Mouse (Mus musculus): Measurements from ENCODE around the gene Spag17.
"Not testable (repeated sequence)": the region's sequence is repeated elsewhere in the genome, so short reads cannot be mapped to it uniquely, and the experiment has no call there.

Gene Spag17

DNA sequence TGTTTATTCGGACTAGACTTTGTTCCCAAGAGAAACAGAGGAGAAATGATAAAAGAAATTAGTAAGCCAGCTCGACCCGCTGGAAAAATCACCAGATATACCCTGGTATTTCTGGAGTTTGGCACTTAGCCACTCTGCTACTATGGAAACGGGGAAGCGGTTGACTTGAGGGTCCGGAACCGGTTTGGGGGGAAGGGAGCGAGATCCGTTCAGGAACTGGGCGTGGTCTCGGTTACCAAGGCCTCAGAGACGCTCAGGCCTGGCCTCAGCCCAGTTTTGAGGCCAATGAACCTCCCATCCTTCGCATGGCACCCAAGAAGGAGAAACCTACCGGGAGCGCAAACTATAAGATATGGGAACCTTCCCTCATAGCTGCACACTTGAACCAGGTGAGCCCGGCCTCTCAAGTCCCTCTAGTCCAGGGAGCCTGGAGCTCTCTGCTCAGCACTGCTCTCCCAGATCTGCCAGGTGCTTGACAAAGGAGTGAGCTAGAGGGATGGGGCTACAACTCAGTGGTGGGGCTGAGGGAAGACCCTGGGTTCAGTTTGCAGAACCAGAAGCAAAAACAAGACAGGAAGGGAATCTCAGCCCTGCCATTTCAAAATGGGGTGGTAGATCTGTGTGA is at the start of gene Spag17:
Gene Spag17, plus strand, starts transcription at position 220 of the 625 bp plus-strand sequence.
- no peak for DNase-seq (ENCODE audit: low spot score in 2 of 2)

DNA sequence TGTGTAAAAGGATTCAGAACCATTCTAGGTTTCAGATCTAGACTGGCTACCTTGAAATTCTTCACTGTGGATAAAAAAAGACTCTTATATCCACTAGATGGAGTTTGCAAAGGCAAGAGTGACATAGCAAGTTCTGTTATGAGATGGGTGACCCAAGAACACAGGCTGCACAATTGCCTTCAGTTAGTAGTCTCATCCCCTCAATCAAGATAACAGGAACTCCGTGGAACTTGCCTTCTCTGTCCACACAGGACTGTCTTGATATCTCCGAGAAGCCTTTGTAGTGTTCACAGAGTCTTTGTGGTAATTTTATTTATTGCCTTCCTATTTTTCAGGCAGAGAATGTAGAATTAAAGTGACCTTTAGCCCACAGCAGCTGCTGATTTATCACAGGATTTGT is 42.9 kb upstream of the Spag17 start:
- DNase-seq (ENCODE audit: low spot score in 2 of 2), result no peak

- DNase-seq (ENCODE audit: low spot score in 2 of 2), result no peak
Observed at GRCm38 (mm10) chr3:99842808-99843207, 42.4 kb upstream of the Spag17 start.

- no peak for DNase-seq (ENCODE audit: low spot score in 2 of 2)
Observed at GRCm38 (mm10) chr3:99843233-99843632, 42.0 kb upstream of the Spag17 start.

- no peak for DNase-seq (ENCODE audit: low spot score in 2 of 2)
Observed at GRCm38 (mm10) chr3:99850926-99851325, 34.3 kb upstream of the Spag17 start.

- no peak for DNase-seq (ENCODE audit: low spot score in 2 of 2)
Observed at GRCm38 (mm10) chr3:99854595-99854994, 30.6 kb upstream of the Spag17 start.

GRCm38 (mm10) chr3:99858922-99859321 is 26.3 kb upstream of the Spag17 start:
- DNase-seq (ENCODE audit: low spot score in 2 of 2), result no peak

GRCm38 (mm10) chr3:99864706-99865105 is 20.5 kb upstream of the Spag17 start:
- DNase-seq (ENCODE audit: low spot score in 2 of 2), result no peak

DNA sequence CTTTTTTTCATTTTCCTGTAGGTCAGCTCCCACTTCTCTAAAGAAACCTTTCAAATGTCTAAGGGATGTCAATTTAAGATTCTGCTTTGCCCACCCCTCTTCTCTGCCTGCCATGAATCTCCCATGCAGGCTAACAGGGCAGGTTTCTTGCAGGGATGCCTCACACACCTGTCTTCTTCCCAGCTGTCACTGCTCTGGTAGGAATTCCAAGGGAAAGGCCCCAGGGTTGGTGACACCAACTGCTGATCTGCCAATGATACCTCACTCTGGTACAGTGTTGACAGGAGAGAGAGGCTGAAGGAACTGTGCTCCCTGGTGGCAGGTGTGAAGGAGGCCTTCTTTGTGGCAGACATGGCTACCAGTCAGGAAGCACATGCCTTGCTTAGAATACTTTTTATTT is 10.1 kb upstream of the Spag17 start:
- no peak for DNase-seq (ENCODE audit: low spot score in 2 of 2)

DNA sequence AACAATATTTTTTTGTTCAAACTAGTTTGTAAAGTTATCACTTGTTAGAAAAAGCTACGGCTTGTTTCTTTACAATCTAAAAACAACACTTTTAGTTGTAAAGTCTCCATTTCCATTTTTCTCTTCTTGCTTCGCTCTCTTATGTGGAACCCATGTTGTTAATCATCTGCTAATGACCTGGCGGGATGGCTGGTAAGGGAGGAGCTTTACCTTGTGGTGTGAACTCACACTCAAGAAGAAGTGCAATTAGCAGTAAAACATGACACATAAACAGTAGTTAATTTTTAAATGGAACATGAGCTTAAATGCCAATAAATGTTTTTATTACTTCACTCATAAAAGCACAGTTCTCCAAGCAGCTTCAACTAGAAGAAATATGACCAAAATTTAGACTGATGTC is 3.7 kb upstream of the Spag17 start:
- no peak for DNase-seq (ENCODE audit: low spot score in 2 of 2)

- DNase-seq (ENCODE audit: low spot score in 2 of 2), result no peak
Observed at GRCm38 (mm10) chr3:99883988-99884564, 1.1 kb upstream of the Spag17 start.

GRCm38 (mm10) chr3:99894741-99895140 is 9.5 kb downstream of the Spag17 start:
- DNase-seq (ENCODE audit: low spot score in 2 of 2), result not testable (repeated sequence)

GRCm38 (mm10) chr3:99913809-99914439 is 28.7 kb downstream of the Spag17 start:
- DNase-seq (ENCODE audit: low spot score in 2 of 2), result no peak

DNA sequence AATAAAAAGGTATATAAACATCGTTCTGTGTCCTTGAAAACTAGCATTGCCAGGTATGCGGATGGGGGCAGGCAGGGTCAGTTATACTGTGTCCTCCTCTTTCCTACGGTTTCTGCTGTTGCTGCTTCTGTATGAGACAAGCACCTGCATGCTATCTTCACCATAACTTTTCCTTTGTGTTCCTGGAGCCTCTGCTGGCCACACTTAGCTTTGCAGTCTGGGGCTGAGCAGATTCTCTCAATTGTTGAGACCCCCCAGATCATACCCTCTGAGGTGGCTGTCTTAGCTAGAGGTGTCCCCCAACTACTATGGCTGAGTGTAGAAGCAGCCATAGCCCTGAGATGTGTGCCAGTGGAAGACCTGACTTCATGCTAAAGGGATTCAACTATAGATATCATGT is 37.7 kb downstream of the Spag17 start:
- no peak for DNase-seq (ENCODE audit: low spot score in 2 of 2)

DNA sequence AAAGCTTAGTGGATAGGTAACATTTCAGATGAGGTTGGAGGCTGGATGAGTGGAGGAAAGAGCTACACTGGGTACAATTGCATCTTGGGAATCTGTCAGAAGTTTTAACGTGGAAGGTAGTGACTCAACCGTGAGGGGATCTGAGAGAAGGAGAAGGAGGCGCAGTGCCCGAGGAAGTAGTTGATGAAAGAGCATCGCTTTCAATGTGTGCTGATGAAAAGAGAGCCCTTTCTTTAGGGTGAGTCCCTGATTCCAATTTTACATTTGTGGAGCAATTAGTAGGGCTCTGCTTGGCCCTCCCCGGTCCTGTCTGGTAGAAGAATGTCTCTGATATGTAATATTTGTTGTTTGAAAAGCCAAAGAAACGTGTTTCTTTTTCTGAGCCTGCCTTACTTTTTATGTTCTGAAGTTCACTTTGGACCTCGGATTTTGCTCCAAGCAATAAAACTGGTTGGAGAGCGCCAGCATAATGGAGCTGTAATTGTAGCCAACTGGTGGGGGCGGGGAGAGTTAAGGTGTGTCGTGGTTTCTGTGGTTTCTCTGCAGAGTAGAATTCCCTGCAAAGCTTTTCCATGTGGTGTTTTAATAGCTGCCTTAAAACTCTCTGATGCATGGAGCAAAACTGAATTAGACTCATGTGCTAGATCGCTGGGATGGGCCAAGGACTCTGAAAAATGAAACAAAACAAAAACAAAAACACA is 45.9 kb downstream of the Spag17 start:
- DNase-seq (ENCODE audit: low spot score in 2 of 2), result no peak

GRCm38 (mm10) chr3:99936159-99936558 is 51.0 kb downstream of the Spag17 start:
- DNase-seq (ENCODE audit: low spot score in 2 of 2), result no peak

DNA sequence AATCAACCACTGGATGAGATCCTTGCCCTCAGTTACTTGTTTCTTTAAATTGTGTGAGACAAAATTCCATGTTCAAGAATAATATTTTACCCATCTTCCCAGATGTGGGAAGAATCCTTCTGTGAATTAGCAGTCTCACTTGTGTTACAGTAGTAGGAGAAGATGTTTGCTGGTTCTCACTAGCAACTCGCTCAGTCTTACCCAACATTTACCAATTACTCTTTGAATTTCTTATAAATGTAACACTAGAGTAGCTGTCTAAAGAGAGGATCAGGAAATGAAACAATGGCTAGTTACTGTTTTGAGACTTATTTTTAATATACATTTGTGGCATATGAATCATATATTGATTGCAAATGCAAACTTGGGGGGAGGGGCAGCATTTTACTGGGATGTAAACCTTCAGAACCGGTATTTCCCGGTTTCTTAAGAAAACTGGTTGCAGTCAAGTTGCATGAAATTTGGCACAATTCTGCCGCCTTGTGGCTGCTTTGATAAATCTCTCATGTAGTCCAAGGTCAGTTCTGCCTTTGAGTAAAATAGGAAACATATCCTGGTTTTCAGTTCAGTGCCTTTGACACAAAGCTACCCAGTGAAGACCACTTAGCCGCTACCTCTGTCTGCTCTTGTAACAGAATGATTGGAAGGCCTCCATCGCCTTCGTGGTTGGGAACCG is 53.5 kb downstream of the Spag17 start:
- DNase-seq (ENCODE audit: low spot score in 2 of 2), result no peak

- no peak for DNase-seq (ENCODE audit: low spot score in 2 of 2)
Observed at GRCm38 (mm10) chr3:99945171-99945570, 60.0 kb downstream of the Spag17 start.

DNA sequence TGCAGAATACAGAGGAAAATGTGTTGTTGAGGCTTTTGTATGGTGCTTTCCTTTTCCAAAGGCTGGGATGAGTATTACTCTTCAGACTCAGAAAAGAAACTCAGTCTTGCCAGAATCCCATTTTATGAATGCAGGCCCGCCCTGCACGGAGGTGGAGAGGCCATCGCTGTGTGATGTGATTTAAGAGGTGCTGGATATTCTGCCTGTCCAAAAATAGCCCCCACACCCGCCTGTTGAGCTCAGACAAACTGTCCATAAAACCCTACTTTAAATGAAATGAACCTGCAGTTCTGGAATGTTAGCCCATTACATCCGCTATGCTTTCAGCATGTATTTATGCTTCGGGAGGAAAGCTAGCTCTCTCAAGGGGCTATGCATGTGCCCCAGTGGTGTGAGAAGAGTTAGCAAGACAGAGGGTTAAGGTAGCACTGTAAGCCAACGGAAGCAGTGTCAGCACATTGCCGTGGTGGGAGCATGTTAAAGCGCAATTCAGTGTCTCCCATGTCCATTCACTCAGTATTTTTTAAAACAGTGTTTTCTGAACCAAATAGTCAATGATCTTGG is 68.9 kb downstream of the Spag17 start:
- no peak for DNase-seq (ENCODE audit: low spot score in 2 of 2)

DNA sequence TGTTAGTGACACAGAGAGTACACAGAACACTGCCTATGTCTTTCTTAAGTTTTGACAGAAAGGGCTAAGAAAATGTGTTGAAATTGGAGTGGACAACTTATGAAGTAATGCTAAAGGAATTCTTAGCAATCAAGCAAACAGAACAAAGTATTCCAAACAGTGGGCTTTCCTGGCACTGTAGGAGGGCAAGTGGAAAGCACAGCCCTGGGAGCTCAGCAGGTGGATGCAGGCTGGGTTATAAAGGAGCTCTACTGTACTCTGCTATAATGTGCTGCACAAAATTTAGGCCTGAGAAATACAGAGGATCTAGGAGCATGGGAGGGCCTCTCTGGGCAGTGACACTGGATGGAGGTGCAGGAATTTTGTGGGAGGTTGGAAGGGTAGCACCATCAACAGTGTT is 71.3 kb downstream of the Spag17 start:
- DNase-seq (ENCODE audit: low spot score in 2 of 2), result no peak

GRCm38 (mm10) chr3:99959805-99960485 is 74.7 kb downstream of the Spag17 start:
- no peak for DNase-seq (ENCODE audit: low spot score in 2 of 2)
